Mouse (Mus musculus) erythroblast, embryonic 14.5 days (primary cell): Measurements from ENCODE around the gene D630045J12Rik.

ENCODE experiments used
- GATA1 ChIP-seq: IDR thresholded peaks from 2 replicates; pipeline ENCODE4 v1.6.1; 2012; ENCODE audit warnings: low read length, inconsistent platforms, mixed read lengths
- TAL1 ChIP-seq: IDR thresholded peaks from 3 replicates; pipeline ENCODE4 v1.6.1; 2012; ENCODE audit warnings: low read length, inconsistent platforms, mixed read lengths

GRCm38 (mm10) chr6:38159576-38159975 lies 94.2 kb downstream of the D630045J12Rik start:
- no peak for TF ChIP-seq TAL1
- TF ChIP-seq GATA1 = no peak
